Mouse (Mus musculus) small intestine, adult 2 months (tissue): ENCODE data around the gene Mef2a.

ENCODE experiments used
- CTCF ChIP-seq: fragments of 200-500 bp; IDR thresholded peaks from 2 replicates; pipeline ENCODE4 v1.5.1; 2012; ENCODE audit warnings: low read depth, mild to moderate bottlenecking, control low read depth, inconsistent platforms, low read length, moderate library complexity, mixed read lengths; ENCODE audit not compliant: insufficient replicate concordance, insufficient read length; ENCODE audit errors: extremely low read depth
- POLR2A ChIP-seq: fragments of 200-500 bp; IDR thresholded peaks from 2 replicates; pipeline ENCODE4 v1.6.1; 2012; ENCODE audit warnings: low read depth, mild to moderate bottlenecking, control low read depth, inconsistent platforms, low read length, moderate library complexity

DNA sequence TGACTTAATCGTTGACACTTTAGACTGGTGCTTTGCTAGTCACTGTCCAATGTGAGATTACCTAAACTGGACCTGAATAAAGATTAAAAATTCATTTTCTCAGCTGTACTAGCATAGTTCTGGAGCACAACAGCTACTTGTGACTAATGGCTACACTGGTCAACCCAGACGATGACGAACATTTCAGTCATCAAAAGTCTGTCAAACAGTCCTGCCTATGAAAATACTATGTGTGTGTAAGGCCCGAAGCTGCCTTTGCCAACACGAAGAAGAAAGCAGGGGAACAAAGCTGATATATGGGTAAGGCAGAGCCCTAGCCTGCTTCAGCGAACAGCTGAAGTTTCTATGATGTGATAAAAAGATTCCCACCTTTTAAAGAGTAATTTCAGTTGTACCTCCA is 89.1 kb downstream of the Mef2a start:
- TF ChIP-seq CTCF (no peak), POLR2A (no peak)
